Mouse (Mus musculus) inflammation-experienced regulatory T-cells, adult 6 months (primary cell): ENCODE results near the gene 4933428G20Rik. TPM values are rescaled to one million over a fixed set of nuclear protein-coding genes. Genes with fewer than 3 reads are reported as not detected.

Source experiments
- ATAC-seq: one replicate; pipeline ENCODE4 v1.8.0; 2017
- polyA plus RNA-seq, 3 experiments: library from polyadenylated mRNA; unstranded; fragments of 100-300 nt; shearing (Covaris generic); gene quantifications; one replicate each; pipeline ENCODE4 v1.2.1; 2017

The 4933428G20Rik gene
- polyA plus RNA-seq, result not detected

- no peak for ATAC-seq
Measured at GRCm38 (mm10) chr11:97499865-97500719, at the start of gene 4933428G20Rik. Gene 4933428G20Rik, minus strand, starts transcription at chr11:97500340.

GRCm38 (mm10) chr11:97548757-97549156 lies 48.6 kb upstream of the 4933428G20Rik start:
- ATAC-seq, result no peak

- no peak for ATAC-seq
Measured at GRCm38 (mm10) chr11:97547957-97548706, 48.0 kb upstream of the 4933428G20Rik start.

- ATAC-seq, result no peak
Measured at GRCm38 (mm10) chr11:97546804-97547411, 46.8 kb upstream of the 4933428G20Rik start.

GRCm38 (mm10) chr11:97545808-97546560 lies 45.8 kb upstream of the 4933428G20Rik start:
- ATAC-seq, result no peak

GRCm38 (mm10) chr11:97543883-97544282 lies 43.7 kb upstream of the 4933428G20Rik start:
- ATAC-seq, result no peak

- no peak for ATAC-seq
Measured at GRCm38 (mm10) chr11:97543181-97543733, 43.1 kb upstream of the 4933428G20Rik start.

- no peak for ATAC-seq
Measured at GRCm38 (mm10) chr11:97542171-97543150, 42.3 kb upstream of the 4933428G20Rik start.

GRCm38 (mm10) chr11:97540604-97541003 lies 40.5 kb upstream of the 4933428G20Rik start:
- ATAC-seq, result no peak

- no peak for ATAC-seq
Measured at GRCm38 (mm10) chr11:97540136-97540535, 40.0 kb upstream of the 4933428G20Rik start.

GRCm38 (mm10) chr11:97539622-97540021 lies 39.5 kb upstream of the 4933428G20Rik start:
- no peak for ATAC-seq

GRCm38 (mm10) chr11:97537580-97538089 lies 37.5 kb upstream of the 4933428G20Rik start:
- ATAC-seq, result no peak

GRCm38 (mm10) chr11:97536835-97537579 lies 36.9 kb upstream of the 4933428G20Rik start:
- ATAC-seq, result no peak

- ATAC-seq, result no peak
Measured at GRCm38 (mm10) chr11:97536083-97536747, 36.1 kb upstream of the 4933428G20Rik start.

GRCm38 (mm10) chr11:97535660-97536059 lies 35.5 kb upstream of the 4933428G20Rik start:
- ATAC-seq, result no peak

GRCm38 (mm10) chr11:97535308-97535630 lies 35.1 kb upstream of the 4933428G20Rik start:
- ATAC-seq, result no peak

- no peak for ATAC-seq
Measured at GRCm38 (mm10) chr11:97534442-97535307, 34.5 kb upstream of the 4933428G20Rik start.

GRCm38 (mm10) chr11:97533653-97534052 lies 33.5 kb upstream of the 4933428G20Rik start:
- ATAC-seq, result no peak
